Mouse (Mus musculus): ENCODE measurements around the gene Atad2b.
"Not testable (repeated sequence)": the region's sequence is repeated elsewhere in the genome, so short reads cannot be mapped to it uniquely, and the experiment has no call there.

Atad2b gene

DNA sequence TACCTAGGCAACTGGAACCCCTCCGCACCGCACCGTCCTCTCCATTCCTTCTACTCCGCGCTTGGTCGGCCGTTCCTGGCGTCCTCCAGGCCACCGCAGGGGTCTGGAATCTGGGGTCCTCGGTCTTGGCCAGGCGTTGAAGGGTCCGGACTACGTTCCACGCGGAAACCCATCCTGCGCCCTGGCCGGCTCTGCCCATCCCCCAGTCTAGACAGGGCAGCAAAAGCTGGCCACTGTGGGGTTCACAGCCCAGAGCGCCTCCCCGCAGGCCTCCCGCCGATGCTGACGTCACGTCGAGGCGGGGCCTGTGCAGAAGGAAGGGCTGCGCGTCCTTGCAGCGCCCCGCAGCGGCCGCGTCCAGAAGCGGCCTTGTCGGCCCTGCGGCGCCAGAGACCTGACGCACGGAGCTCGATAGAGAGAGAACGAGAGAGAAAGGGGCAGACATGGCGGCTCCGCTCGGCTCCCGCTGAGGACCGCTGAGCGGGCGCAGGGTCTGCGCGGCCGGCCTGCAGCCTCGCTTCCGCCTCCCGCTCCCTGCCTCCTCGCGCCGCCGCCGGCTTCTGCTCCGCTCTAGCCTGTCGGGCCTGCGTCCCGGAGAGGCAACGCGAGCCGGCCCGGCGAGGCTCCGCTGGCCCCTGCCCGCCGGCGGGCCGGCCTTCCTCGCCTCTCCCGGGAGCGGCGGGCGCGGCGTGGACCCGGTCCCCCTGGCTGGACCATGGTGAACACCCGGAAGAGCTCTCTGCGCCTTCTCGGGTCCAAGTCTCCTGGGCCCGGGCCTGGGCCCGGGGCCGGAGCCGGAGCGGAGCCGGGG, at the start of gene Atad2b:
Atad2b (plus strand) TSS at position 360 of the 811 bp plus-strand sequence.
- DNase-seq (ENCODE audit: inconsistent age in 2 of 2, low spot score in 1 of 2) = peak; percentile 99

DNA sequence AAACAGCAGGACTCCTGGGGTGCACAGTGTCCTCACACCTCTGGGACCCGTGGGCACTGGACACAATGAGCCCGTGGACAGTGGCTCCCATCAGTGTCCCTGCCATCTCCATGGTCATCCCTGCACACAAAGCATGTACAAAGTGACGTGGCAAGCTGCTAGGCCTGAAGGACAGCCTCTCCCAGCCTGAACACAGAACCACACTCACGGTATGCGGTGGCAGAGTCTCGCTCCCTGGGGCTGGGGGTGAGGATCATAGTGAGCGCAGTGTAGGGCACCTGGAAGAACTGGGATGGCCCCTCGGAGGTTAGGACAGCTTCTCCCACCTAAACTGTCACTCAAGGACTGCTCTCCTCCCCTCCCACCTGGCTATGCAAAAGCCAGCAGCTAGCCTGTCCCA, 48.2 kb upstream of the Atad2b start:
- no peak for DNase-seq (ENCODE audit: inconsistent age in 2 of 2, low spot score in 1 of 2)

DNA sequence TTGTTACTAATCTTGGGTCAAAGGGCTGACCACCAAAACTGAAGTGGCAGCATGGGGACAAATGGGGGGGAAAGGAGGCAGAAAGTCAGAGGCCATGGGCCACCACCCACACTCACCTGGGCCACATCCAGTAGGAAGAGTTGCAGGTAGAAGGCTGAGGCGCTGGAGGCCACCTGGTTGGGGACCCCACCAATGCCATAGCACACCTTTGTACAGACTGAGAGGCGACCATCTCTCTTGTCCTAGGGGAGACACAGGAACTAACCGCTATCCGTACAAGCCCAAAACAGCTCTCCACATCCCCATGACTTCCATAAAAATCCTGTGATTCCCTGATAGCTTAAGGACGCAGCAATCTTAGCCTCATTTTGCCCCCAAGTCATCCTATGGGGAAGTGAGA, 45.9 kb upstream of the Atad2b start:
- no peak for DNase-seq (ENCODE audit: inconsistent age in 2 of 2, low spot score in 1 of 2)

DNA sequence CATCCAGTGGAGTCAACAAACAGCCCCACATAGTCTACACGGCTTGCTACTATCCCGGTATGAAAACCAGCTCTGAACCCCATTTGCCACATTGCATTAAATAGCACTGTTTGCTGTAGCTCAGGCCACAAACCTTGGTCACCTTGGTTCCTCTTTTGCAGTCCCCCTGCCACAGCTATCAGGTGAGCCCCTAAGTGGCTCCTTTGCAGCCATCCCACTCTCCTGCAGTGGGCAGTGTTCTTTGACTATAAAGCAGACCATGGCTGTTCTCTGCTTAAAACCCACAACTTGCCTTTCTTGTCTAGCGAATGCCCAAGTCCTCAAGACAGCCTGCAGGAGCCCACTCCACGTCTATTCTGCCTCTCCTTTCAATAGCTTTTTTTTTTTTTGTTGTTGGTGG, 44.9 kb upstream of the Atad2b start:
- no peak for DNase-seq (ENCODE audit: inconsistent age in 2 of 2, low spot score in 1 of 2)

DNA sequence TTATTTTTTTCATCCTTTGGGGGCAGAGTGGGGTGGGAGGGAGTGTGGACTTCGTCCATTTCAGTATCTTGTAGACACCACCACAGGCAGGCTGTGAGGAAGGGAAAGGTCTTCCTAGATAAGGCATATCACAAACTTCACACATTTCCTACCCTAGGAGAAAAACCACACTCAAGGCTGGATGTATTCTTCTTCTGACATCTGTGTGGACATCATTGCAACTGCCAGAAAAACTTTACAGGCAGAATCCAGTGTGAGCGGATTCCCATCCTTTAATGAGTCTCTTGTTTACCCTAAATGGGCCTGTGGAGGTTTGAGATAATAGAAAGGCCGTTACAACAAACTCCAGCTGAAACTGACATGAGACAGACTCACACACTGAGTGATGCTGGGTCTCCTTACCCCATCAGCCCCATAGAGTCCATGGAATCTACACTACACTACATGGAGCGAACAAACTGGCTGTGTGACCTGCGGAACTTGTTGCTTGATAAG, 44.1 kb upstream of the Atad2b start:
- DNase-seq (ENCODE audit: inconsistent age in 2 of 2, low spot score in 1 of 2) = no peak

DNA sequence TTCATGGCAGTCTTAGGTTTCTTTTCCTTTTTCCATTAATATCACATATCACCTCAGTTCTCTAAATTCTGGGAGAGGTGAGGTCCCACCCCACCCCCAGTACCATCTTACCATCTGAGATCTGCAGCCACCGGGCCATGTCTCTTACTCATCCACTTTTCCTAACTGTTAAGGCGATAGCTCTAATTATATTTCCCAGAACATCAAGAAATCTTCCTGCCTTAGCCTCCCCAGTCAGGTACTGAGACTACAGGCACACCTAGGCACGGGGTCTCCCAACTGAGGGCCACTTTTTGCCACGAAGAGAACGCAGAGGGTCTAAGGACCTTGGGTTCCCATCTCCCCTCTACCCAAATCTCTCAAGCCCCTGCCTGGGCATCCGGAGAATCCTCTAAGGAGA, 43.6 kb upstream of the Atad2b start:
- no peak for DNase-seq (ENCODE audit: inconsistent age in 2 of 2, low spot score in 1 of 2)

DNA sequence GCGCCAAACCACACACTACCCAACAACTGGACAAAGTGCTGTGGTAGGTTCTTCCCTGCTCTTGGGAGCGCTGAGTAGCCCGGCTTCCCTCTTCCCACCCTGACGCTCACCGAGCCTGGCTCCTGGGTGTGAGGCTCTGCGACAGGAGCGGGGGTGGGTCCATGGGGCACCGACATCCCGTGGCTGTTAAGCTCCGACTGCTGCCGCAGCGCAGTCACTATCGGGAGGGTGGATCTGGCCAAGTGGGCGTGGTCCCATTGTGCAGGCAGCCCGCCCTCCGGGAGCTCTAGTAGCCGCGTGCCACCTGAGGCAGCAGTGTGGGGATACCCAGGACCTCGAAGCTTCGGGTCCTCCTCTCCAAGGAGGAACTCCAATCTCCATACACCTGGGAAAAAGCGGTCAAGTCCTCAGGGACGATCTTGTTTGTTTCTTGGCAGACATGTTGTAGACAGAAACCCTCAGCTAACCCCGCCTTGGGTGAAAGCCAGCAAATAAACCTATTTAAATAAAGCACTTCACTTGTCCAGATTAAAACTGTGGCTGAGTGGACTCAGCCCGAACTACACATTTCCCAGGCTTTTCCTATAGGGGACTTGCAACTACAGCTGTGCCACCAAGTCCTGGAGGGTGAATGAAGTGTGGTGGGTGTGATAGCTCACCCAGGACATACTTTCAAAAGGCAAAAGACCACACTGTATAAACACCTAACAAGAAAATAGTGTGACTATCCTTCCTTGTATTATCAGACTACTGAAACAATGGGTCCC, 42.8 kb upstream of the Atad2b start, which contains the start of gene Mfsd2b:
Mfsd2b (minus strand) TSS at position 199 of the 767 bp plus-strand sequence.
- peak; percentile 76 to 89 for DNase-seq (ENCODE audit: inconsistent age in 2 of 2, low spot score in 1 of 2)

DNA sequence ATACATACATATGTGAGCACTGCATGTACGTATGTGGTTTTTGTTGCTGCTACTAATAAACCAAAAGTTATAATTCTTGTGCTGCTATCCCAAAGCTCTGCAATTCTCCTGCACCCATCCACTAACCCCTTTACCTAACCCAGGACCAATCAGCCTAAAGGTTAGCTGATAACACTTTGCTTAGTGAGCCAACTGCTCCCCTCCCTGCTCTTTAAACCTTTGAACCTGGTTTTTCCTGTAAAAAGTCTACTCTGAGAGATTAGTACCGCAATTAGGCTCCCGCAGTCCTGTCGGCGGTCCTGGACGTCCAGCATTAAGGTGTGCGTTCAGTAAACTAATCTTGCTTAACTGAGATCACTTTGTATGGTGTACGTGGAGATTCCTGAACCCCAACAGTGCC, 41.5 kb upstream of the Atad2b start:
- DNase-seq (ENCODE audit: inconsistent age in 2 of 2, low spot score in 1 of 2) = no peak

DNA sequence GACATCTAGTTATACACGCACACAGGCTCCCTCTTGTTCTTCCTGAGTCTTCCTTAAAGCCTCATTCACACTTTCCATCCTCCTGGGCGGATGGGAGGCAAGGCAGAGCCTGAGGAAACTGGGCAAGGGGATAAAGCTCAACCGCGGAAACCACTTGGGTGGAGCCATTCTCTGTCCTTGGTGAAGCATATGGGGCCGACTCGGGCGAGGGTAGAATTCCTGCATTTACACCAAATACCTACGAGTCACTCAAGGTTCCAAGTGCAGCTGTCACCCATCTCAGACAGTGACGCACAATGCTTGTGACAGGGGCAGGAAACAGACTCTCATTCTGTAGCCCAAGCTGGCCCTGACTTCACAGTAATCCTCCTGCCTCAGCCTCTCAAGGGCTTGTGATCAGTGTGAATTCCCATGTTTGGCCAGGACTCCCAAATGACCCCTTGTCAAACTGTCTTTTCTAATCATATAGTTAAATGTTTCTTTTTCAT, 38.8 kb upstream of the Atad2b start:
- no peak for DNase-seq (ENCODE audit: inconsistent age in 2 of 2, low spot score in 1 of 2)

DNA sequence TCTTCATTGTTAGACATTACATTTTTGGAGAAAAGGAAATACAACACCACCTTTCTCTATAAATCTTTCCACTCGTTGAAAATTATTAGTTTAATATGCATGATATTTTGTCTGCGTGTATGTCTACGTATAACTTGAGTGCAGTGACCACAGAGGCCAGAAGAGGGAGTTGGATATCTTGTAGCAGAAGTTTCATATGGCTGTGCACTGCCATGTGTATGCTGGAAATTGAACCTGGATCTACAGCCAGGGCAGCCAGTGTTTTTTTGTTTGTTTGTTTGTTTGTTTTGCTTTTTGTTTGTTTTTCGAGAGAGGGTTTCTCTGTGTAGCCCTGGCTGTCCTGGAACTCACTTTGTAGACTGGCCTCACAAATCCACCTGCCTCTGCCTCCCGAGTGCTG, 38.1 kb upstream of the Atad2b start:
- DNase-seq (ENCODE audit: inconsistent age in 2 of 2, low spot score in 1 of 2) = no peak

DNA sequence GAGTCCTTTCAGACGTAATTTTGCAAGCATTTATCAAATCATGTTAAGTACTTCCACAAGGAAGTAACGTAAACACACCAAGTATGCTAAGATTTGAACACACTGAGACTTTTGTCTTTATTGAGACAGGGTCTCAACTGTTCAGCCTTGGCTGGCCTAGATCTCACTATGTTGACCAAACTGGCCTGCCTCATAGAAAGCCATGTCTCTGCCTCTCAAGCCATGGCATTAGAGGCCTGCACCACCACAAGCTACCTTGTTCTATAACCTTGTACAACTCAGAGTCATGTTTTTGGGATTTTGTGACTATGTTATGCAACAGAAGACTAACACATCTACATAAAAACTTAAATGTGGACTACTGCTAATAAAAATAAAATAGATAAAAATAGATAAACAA, 35.1 kb upstream of the Atad2b start:
- no peak for DNase-seq (ENCODE audit: inconsistent age in 2 of 2, low spot score in 1 of 2)

DNA sequence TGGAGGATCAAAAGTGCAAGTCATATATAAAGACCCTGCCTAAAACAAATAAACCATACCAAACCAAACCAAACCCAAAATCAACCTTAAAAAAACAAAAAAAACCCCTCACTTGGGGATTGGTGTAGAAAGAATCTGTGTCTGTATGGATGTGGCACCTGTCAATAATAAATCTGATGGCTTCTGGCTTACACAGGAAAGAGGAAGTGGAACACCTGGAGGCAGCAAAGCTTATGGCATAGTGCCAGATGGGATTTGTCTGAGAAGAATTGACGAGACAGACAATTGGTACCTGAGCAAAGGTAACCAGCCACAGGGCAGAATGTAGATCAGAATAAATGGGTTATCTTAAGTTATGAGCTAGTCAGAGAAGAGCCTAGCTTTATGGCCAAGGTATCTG, 32.1 kb upstream of the Atad2b start:
- no peak for DNase-seq (ENCODE audit: inconsistent age in 2 of 2, low spot score in 1 of 2)

DNA sequence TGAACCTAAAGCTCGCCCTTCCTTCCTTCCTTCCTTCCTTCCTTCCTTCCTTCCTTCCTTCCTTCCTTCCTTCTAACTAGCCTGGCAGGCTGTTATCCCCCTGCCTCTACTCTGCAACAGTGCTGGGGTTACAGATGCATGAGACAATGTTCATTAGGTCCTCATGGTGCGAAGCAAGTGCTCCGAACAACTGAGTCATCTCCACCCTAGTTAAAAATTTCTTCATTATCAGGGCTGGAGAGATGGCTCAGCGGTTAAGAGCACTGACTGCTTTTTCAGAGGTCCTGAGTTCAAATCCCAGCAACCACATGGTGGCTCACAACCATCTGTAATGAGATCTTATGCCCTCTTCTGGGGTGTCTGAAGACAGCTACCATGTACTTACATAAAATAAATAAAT, 30.6 kb upstream of the Atad2b start:
- not testable (repeated sequence) for DNase-seq (ENCODE audit: inconsistent age in 2 of 2, low spot score in 1 of 2)

DNA sequence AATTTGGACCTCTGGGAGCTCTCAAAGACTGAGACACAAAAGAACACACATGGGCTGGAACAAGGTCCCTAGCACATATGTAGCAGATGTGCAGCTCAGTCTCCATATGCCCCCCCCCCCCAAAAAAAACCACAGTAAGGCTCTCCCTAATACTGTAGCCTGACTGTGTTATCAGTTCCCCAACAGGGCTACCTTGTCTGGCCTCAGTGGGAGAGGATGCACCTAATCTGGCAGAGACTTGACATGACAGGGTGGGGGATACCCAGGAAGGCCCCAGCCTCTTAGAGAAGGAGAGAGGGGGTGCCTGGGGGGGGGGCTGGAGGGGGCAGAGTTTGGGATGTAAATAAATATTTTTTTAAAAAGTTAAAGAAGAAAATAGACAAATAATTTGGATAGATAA, 28.4 kb upstream of the Atad2b start:
- DNase-seq (ENCODE audit: inconsistent age in 2 of 2, low spot score in 1 of 2) = no peak

DNA sequence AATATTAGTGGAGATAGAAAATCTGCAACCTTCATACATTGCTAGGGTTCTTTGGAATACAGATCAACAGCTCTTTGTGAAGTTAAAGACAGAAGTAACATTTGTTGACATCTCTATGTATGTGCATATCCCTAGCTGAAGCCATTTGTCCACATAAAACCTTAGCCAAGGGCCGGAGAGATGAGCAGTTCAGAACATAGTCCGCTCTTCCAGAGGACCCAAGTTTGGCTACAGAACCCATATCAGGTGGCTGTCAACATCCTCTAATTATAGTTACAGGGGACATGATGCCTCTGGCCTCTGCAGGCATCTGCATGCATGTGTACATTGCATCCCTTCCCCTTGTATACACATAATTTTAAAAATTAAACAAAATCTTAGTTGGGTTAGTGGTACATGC, 27.9 kb upstream of the Atad2b start:
- no peak for DNase-seq (ENCODE audit: inconsistent age in 2 of 2, low spot score in 1 of 2)

DNA sequence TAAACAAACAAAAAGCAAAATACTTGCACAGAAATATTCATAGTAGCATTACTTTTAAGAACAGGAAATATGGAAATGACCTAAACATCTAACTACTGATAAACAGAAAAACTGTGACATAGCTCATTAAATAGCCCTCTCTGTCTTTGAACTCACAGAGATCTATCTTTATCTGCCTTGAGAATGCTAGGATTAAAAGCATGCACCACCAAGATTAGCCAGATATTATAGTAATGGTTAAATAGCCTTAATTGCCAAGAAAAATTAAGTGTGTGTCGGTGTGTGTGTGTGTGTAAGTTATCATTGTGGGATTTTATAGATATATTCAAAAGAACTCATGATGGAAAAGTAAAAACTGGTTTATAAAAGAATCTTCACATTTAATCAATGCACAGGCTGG, 27.3 kb upstream of the Atad2b start:
- DNase-seq (ENCODE audit: inconsistent age in 2 of 2, low spot score in 1 of 2) = no peak

DNA sequence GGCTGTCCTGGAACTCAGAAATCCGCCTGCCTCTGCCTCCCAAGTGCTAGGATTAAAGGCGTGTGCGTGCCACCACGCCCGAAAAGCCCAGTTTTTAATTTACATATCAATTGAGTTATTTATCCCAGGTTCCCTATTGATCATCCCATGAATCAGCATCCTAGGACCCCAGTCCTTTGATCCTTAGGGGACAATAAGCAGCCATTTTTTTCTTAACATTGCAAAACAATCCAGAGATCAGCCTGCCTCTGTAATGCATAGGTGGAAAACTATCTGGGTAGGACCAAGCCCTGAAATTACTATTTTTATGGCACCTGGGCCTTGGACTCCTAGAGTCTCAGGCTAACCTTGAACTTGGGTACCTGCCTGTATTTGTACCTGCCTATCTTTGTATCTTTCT, 19.1 kb upstream of the Atad2b start:
- DNase-seq (ENCODE audit: inconsistent age in 2 of 2, low spot score in 1 of 2) = no peak

DNA sequence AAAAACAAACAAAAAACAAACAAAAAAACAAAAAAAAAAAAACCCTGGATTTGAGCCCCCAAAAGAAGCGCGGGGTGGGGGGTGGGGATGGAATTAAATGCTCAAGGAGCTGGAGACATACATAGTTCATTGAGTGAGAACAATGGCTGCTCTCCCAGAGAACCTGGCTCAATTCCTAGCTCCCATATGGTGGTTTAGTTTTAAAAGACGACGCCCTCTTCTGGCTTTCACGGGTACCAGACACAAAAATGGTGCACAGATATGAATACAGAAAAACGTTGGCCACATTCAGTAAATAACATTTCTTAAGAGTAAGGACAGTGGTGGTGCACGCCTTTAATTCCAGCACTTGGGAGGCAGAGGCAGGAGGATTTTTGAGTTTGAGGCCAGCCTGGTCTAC, 11.2 kb upstream of the Atad2b start:
- no peak for DNase-seq (ENCODE audit: inconsistent age in 2 of 2, low spot score in 1 of 2)

DNA sequence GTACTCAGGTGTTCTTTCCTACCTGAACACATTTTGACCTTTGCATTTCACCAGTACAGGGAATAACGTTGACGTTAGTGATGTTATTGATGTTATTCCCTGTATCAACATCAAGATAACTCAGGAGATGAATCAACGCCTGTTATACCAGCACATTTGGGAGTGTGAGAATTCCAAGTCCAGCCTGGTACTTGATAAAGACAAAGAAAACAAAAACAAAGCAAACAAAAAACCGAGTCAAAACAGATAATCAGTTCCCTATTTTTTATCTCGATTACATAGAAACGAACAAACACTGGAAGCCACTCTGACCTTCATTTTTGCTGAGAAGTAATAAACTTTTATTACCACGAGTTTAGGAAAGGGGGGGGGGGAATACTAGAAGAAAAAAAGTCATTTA, 10.7 kb upstream of the Atad2b start:
- no peak for DNase-seq (ENCODE audit: inconsistent age in 2 of 2, low spot score in 1 of 2)

DNA sequence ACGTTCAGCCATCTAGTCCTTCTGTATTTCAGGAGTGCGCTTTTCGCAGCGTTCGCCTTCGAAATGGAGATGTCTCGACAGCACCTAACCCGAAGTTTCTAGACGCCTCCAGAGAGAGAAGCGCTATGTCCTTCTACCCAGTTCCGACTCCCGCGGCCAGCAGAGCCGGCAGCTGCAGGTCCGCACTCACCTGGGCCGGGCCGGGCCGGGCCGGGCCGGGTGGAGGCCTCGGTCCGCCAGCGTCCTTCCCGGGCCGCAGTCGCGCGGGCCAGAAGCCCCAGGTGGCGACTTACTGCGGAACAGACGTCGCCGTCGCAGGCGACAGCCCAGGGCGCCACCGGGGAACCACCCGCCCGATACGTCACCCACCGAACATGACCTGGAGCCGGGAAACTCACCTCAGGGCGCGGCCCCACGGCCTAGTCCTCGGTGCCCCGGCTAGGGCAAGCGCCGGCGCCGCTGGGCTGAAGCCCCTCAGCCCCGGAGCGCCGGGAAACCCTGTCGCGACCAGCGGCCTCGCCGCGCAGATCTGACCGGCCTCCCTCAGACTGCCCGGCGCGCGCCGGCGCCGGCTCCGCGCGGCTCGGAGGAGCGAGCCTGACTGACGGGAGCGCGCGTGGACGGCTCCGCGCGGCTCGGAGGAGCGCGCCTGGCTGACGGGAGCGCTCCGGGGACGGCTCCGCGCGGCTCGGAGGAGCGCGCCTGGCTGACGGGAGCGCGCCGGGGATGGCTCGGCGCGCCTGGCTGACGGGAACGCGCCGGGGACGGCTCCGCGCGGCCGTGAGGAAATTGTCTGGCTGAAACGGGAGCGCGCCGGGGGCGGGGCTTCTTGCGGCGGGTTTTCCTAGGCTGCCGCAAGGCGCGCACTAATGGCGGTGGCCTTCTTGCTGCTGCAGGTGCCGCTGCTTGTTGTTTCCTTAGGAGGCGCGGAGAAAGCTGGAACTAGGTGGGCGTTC, 9.9 kb upstream of the Atad2b start, which contains the start of gene Ubxn2a:
Ubxn2a (minus strand) TSS at position 755 of the 956 bp plus-strand sequence.
- peak; percentile 96 to 98 for DNase-seq (ENCODE audit: inconsistent age in 2 of 2, low spot score in 1 of 2)

DNA sequence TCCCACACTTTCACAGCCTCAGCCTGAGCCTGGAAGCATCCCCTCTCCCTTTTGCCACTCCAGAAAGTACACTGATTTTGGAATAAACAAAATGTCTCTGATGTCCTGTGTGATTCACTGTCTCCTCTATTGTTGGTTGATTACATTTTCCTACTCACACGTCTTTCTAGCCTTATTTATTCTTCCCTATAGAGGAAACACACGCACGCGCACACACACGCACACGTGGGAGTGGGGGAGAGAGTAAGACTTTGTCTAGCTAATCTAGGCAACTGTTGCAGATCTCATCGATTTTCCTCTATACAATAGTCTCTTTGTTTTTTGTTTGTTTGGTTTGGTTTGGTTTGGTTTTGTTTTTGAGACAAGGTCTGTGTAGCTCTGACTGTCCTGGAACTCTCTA, 8.8 kb upstream of the Atad2b start:
- no peak for DNase-seq (ENCODE audit: inconsistent age in 2 of 2, low spot score in 1 of 2)

Measured in adrenal gland, adult (tissue).